Mouse (Mus musculus) embryonic stem cell, embryonic (primary cell): Measurements from ENCODE around the gene Plk2.
"Not testable (repeated sequence)": the region's sequence is repeated elsewhere in the genome, so short reads cannot be mapped to it uniquely, and the experiment has no call there.

Source experiments
- CTCF ChIA-PET, 4 experiments: fragments of 300-600 bp in 2 of 4; fragments of 350-600 bp in 2 of 4; sonication (Branson Sonifier 250); formaldehyde crosslinking; loops; one replicate each; lab custom pipeline; 2022; ENCODE audit warnings: inconsistent platforms in 2 of 4; lab: Charles Lee
- POLR2A ChIA-PET, 4 experiments: fragments of 300-600 bp in 2 of 4; fragments of 350-600 bp in 2 of 4; sonication (Branson Sonifier 250); formaldehyde crosslinking; loops; one replicate each; lab custom pipeline; 2022; ENCODE audit warnings: antibody characterized with exemption in 4 of 4, inconsistent platforms in 1 of 4; lab: Charles Lee

Plk2 gene

GRCm38 (mm10) chr13:110398513-110399270, 3.8 kb downstream of the Plk2 start:
- ChIA-PET CTCF (no interaction called here), POLR2A (no interaction called here)

- POLR2A ChIA-PET = interaction anchor here in 1 of 4 experiments (0.5 kb wide), 1 partner anchor 189 kb away, joined by 4 read pairs; no protein-coding TSS in a partner anchor
- CTCF ChIA-PET = no interaction called here
Measured at GRCm38 (mm10) chr13:110401443-110401842, 6.6 kb downstream of the Plk2 start.

GRCm38 (mm10) chr13:110401877-110402276, 7.0 kb downstream of the Plk2 start:
- CTCF ChIA-PET = no interaction called here

GRCm38 (mm10) chr13:110404059-110404458, 9.2 kb downstream of the Plk2 start:
- ChIA-PET POLR2A (interaction anchor here in 2 of 4 experiments (1.3 to 1.8 kb wide), 2 partner anchors 9 kb away, joined by 3 to 6 read pairs; partner anchors contain the start of gene Plk2 (in 2 of the 2)), CTCF (no interaction called here)

More at GRCm38 (mm10) chr13:110401877-110402276, 7.0 kb downstream of the Plk2 start:
- POLR2A ChIA-PET = interaction anchor here in 1 of 4 experiments (0.5 to 0.6 kb wide), 2 partner anchors 22 to 188 kb away, joined by 3 to 4 read pairs; no protein-coding TSS in a partner anchor

- CTCF ChIA-PET = not testable (repeated sequence)
- POLR2A ChIA-PET = interaction anchor here in 1 of 4 experiments (1.8 kb wide), 1 partner anchor 10 kb away, joined by 6 read pairs; the partner anchor contains the start of gene Plk2
Measured at GRCm38 (mm10) chr13:110404686-110405085, 9.8 kb downstream of the Plk2 start.

GRCm38 (mm10) chr13:110406152-110406551, 11.3 kb downstream of the Plk2 start:
- ChIA-PET POLR2A (interaction anchor here in 3 of 4 experiments (1.0 to 1.7 kb wide), 3 partner anchors 10 to 12 kb away, joined by 4 to 6 read pairs (median 4); partner anchors contain the start of gene Plk2 (in 1 of the 3)), CTCF (no interaction called here)

- CTCF ChIA-PET = no interaction called here
Measured at GRCm38 (mm10) chr13:110412572-110413209, 17.8 kb downstream of the Plk2 start.

GRCm38 (mm10) chr13:110418656-110419055, 23.8 kb downstream of the Plk2 start:
- CTCF ChIA-PET = interaction anchor here in 1 of 4 experiments (0.6 to 1.0 kb wide), 2 partner anchors 27 to 682 kb away, joined by 3 read pairs; no protein-coding TSS in a partner anchor
- POLR2A ChIA-PET = interaction anchor here in 2 of 4 experiments (1.5 kb wide), 2 partner anchors 13 to 23 kb away, joined by 3 read pairs; partner anchors contain the start of gene Plk2 (in 1 of the 2)

More at GRCm38 (mm10) chr13:110412572-110413209, 17.8 kb downstream of the Plk2 start:
- POLR2A ChIA-PET = interaction anchor here in 2 of 4 experiments (0.5 to 0.8 kb wide), 3 partner anchors 24 to 1370 kb away, joined by 3 to 4 read pairs (median 4); no protein-coding TSS in a partner anchor

- CTCF ChIA-PET = no interaction called here
- POLR2A ChIA-PET = interaction anchor here in 2 of 4 experiments (1.5 kb wide), 2 partner anchors 12 to 24 kb away, joined by 3 read pairs; partner anchors contain the start of gene Plk2 (in 1 of the 2)
Measured at GRCm38 (mm10) chr13:110419640-110420039, 24.8 kb downstream of the Plk2 start.

- CTCF ChIA-PET = no interaction called here
- POLR2A ChIA-PET = no interaction called here
Measured at GRCm38 (mm10) chr13:110422434-110422833, 27.6 kb downstream of the Plk2 start.

GRCm38 (mm10) chr13:110425512-110426222, 30.8 kb downstream of the Plk2 start:
- CTCF ChIA-PET = interaction anchor here in 2 of 4 experiments (0.5 to 0.6 kb wide), 2 partner anchors 25 to 755 kb away, joined by 3 read pairs; no protein-coding TSS in a partner anchor

GRCm38 (mm10) chr13:110431388-110431787, 36.5 kb downstream of the Plk2 start:
- ChIA-PET POLR2A (interaction anchor here in 2 of 4 experiments (1.0 to 1.2 kb wide), 2 partner anchors 12 to 36 kb away, joined by 3 to 4 read pairs; partner anchors contain the start of gene Plk2 (in 1 of the 2)), CTCF (no interaction called here)

More at GRCm38 (mm10) chr13:110425512-110426222, 30.8 kb downstream of the Plk2 start:
- POLR2A ChIA-PET = interaction anchor here in 1 of 4 experiments (0.7 kb wide), 1 partner anchor 158 kb away, joined by 3 read pairs; no protein-coding TSS in a partner anchor

GRCm38 (mm10) chr13:110432062-110432566, 37.3 kb downstream of the Plk2 start:
- CTCF ChIA-PET = no interaction called here
- POLR2A ChIA-PET = interaction anchor here in 1 of 4 experiments (1.0 kb wide), 1 partner anchor 13 kb away, joined by 3 read pairs; no protein-coding TSS in a partner anchor

- CTCF ChIA-PET = no interaction called here
- POLR2A ChIA-PET = no interaction called here
Measured at GRCm38 (mm10) chr13:110432613-110433012, 37.8 kb downstream of the Plk2 start.

GRCm38 (mm10) chr13:110436692-110437091, 41.8 kb downstream of the Plk2 start:
- ChIA-PET CTCF (no interaction called here), POLR2A (interaction anchor here in 3 of 4 experiments (0.6 to 1.6 kb wide), 4 partner anchors 24 to 937 kb away, joined by 3 to 8 read pairs (median 5); partner anchors contain the start of gene Plk2 (in 2 of the 3))

GRCm38 (mm10) chr13:110438624-110439023, 43.8 kb downstream of the Plk2 start:
- CTCF ChIA-PET = interaction anchor here in 1 of 4 experiments (1.1 kb wide), 1 partner anchor 46 kb away, joined by 3 read pairs; no protein-coding TSS in a partner anchor
- POLR2A ChIA-PET = interaction anchor here in 1 of 4 experiments (0.7 kb wide), 1 partner anchor 110 kb away, joined by 4 read pairs; no protein-coding TSS in a partner anchor

- ChIA-PET POLR2A (no interaction called here), CTCF (no interaction called here)
Measured at GRCm38 (mm10) chr13:110444335-110444734, 49.5 kb downstream of the Plk2 start.

- CTCF ChIA-PET = no interaction called here
- POLR2A ChIA-PET = no interaction called here
Measured at GRCm38 (mm10) chr13:110444894-110445293, 50.0 kb downstream of the Plk2 start.
